Mouse (Mus musculus) heart, adult 18-20 months (tissue): ENCODE measurements around the gene Paqr7. TPM values are rescaled to one million over a fixed set of nuclear protein-coding genes. Genes with fewer than 3 reads are reported as not detected.
"Not testable (repeated sequence)": the region's sequence is repeated elsewhere in the genome, so short reads cannot be mapped to it uniquely, and the experiment has no call there.

Source experiments
- DNase-seq, 2 experiments: peaks; one replicate each; pipeline ENCODE4 v3.0.0; 2021 to 2022; ENCODE audit warnings: mixed read lengths in 1 of 2
- total RNA-seq, 2 experiments: library from RNA; stranded (reverse); gene quantifications; 2 replicates each; pipeline ENCODE4 v1.2.3; 2021

The Paqr7 gene
- total RNA-seq, 2 experiments from 2014 or later, result 15.5 to 15.7 TPM

GRCm38 (mm10) chr4:134473764-134474163, 22.7 kb upstream of the Paqr7 start:
- DNase-seq, result no peak

DNA sequence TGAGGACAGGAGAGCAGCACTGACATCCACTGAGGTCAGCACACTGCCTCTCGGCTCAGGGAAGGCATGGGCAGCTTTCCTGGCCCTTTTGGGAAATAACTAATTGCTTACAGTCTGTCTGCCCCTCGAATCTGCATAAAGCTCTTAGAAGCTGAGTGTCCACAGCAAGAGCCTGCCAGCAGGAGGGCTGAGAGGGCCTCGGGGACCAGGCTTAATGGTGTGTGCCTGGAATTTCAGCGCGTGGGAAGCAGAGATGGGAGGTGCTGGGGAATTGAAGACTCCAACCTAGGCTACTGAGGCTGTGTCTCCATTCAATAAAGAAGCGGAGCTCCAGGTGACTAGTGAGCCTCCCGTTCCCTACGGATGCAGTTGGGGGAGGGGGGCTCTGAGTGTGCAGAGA, 22.3 kb upstream of the Paqr7 start:
- DNase-seq, result no peak

GRCm38 (mm10) chr4:134476899-134477298, 19.6 kb upstream of the Paqr7 start:
- no peak for DNase-seq

GRCm38 (mm10) chr4:134478031-134478430, 18.5 kb upstream of the Paqr7 start:
- peak; percentile 86 to 96 for DNase-seq

- DNase-seq, result peak; percentile 22 to 55
Measured at GRCm38 (mm10) chr4:134479839-134480238, 16.7 kb upstream of the Paqr7 start.

DNA sequence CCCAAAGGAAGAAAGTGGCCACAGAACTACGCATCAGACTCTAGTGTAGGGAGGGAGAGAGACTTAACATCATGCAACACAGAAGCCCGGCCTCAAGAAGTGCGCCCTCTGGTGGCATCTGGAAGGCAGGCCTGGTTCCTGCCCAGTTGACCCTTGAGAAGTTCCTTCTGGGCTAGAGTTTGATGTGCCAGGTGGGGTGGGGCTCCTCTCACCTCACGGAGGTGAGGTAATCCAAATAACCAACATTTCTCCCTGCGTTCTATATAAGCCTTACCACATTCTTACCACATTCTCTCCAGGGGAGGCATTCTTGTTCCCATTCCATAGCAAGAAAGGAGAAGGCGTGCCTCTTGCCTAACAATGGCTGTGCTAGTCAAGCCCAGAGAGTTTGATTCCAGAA, 15.6 kb upstream of the Paqr7 start:
- DNase-seq, result peak; percentile 65 to 86

- DNase-seq, result no peak
Measured at GRCm38 (mm10) chr4:134481270-134481669, 15.2 kb upstream of the Paqr7 start.

- no peak for DNase-seq
Measured at GRCm38 (mm10) chr4:134482442-134482841, 14.1 kb upstream of the Paqr7 start.

GRCm38 (mm10) chr4:134483078-134483688, 13.3 kb upstream of the Paqr7 start:
- no peak for DNase-seq

DNA sequence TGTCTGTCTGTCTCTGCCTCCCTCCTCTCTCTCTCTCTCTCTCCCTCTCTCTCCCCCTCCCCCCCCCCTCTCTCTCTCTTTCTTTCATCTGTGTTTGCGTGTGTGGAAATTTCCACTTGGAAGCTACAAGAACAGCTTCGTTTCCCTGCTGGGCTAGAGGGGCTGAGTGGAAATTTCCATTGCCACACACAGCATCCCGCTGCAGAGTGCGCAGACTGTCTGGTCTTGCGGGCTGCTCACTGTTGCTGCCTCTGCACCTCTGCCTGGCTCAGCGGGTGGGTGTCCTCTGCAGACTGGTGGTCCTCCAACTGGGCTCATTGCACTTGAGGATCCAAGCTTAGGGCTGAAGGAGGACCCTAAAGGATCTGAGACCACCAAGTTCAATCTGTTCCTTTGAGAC, 12.8 kb upstream of the Paqr7 start:
- no peak for DNase-seq

GRCm38 (mm10) chr4:134484231-134484630, 12.3 kb upstream of the Paqr7 start:
- DNase-seq, result no peak

DNA sequence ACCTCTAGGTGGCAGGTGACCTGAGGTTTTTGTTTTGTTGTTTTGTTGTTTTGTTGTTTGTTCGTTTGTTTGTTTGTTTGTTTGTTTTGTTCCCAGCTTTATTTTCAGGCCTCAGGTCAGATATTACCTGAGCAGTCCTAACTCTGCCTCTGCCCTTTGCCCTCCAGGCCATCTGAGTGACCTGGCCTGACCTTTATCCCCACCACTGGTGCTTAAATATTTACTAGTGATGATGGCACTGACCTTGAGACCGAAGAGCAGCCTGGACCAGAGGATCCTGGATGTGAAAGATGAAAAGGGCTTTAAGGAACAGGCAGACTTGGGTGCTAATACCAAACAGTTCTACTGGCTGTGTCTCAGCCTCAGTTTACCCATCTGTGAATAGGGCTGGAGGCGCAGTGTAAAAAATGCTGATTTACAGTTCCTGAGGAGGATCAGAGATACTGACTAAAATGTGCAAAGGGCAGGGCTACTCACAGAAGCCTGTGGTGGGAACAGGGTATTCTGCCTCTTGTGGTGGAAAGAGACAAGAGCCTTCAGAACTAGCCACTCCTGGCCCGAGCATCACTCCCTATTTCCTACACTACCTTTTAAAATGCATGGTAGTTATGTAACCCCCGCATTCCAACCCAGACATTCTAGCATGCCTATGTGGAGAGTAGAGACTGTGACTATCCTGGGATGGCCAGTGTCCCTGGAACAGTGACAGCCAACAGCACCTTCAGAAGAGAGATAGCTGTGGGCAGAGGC, 11.2 kb upstream of the Paqr7 start:
- DNase-seq, result no peak

GRCm38 (mm10) chr4:134488211-134488610, 8.3 kb upstream of the Paqr7 start:
- DNase-seq, result no peak

DNA sequence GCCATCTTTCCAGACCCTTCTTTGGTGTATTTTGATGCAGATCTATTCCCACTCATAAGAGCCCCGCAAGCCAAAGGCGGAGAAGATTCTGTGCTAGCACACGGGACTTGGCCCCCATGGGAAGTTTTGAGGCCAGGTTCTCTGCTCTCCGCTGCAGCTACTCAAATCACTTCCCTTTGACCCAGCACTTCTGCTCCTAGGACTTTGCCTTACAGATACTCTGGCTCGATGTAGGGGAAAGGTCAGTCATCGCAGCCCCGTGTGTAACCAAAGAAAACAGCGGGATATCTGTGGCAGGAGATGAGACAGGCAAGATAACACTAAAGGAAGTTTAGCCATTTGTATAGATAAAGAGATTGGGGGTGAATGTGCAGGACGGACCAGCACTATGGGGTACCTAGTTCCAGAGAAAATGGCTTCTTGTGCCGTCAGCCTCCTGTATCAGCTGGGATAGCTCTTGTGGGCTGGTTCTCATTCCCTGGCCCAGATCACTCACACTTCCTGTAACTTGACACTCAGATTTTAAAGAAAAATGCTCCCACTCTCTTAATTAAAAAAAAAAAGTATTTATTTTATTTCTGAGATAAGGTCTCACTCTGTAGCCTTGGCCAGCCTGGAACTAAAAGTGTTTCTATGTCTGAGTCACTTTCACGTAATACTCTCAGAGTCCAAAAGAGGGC, 6.4 kb upstream of the Paqr7 start:
- no peak for DNase-seq

- DNase-seq, result no peak
Measured at GRCm38 (mm10) chr4:134491716-134492115, 4.8 kb upstream of the Paqr7 start.

- DNase-seq, result not testable (repeated sequence)
Measured at GRCm38 (mm10) chr4:134494161-134494560, 2.3 kb upstream of the Paqr7 start.

DNA sequence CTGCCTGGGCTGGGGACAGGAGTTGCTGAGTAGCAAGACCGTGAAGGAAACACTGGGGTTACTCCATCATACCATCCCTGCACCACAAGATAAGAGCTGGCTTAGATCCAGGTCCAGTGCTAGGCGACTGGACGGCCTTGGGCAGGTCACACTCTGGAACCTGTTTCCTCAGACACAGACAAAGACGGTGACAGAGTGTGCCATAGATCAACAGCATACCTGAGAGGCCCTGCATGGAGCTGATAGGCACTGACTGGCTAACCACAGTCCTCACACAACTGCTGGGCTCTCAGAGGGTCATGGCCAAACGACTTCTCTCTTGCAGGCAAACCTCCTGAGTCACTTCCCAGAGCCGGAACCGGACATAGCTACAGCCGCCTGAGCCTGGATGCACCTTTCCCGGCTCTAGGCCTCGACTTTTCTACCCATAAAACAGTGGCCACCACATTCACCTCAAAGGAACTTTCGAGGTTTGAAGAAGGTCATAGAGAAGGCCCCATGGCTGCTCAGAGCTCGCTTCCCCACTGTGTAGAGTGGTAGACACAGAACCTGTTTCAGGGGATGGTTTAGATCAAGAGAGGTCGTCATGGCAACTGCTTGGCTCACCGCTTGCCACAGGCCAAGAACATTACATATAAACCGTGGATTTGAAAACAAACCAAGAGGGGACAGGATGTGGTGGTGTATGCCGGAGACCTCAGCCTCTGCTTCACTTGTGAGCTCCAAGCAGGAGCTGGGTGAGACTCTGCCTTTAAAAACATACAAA, 1.5 kb upstream of the Paqr7 start:
- peak in 1 of 2 experiments; percentile 23 for DNase-seq

GRCm38 (mm10) chr4:134495546-134495923, 962 bp upstream of the Paqr7 start:
- DNase-seq, result no peak

GRCm38 (mm10) chr4:134497223-134497622, 726 bp downstream of the Paqr7 start:
- DNase-seq, result no peak

DNA sequence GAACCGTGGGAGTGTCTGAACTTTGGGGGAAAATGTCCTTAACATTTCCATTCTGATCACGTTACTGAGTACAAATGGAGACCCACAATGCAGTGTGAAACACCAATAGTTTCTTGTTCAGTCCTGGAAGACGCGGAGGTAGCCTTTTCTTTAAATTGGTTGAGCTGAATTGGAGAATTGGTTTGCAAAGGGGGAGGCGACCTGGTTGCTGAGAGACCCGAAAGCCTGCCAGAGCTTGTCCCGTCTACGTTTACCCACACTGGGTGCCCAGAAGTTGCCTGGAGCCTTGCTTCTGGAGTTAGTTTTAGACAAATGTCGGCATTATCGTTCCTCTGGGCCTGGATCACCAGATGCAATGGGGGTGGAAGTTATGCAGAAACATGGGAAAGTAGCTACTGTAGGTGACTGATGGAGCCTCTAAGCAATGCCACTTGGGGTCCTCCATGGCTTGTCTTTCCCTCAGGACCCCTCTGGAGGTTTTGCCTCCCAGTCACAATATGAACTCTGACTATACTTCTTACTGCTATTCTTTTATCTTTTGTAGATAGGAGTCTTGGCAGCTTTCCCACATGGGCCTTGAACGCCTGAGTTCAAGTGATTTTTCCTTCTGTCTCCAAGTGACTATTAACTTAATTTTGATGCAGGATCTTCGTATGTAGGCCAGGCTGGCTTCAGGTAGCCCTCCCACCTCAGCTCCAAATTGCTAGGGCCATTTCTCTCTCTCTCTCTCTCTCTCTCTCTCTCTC, 1.7 kb downstream of the Paqr7 start:
- no peak for DNase-seq

- DNase-seq, result not testable (repeated sequence)
Measured at GRCm38 (mm10) chr4:134498983-134499382, 2.5 kb downstream of the Paqr7 start.

GRCm38 (mm10) chr4:134501095-134501494, 4.6 kb downstream of the Paqr7 start:
- no peak for DNase-seq
